In the genomic region with DNA sequence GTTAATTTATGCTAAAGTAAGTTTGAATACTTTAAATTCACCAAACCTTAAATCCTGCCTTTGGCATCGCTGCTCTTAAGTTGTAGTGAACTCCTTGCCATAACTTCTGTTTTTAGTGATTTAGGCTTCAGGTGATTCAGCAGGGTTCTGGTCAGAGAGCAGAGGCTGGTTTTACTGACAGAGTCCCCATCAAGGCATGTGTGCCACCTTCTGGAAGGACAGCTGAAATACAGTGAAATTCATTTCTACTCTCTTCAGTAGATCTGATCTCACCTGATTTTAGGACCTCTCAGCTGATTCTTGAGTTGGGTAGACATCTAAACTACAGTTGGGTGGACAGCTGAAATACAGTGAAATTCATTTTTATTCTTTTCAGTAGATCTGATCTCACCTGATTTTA, we compare ENCODE assay signal across 18 mouse cellular contexts.
DNase-seq lines count a peak whose midpoint lies in the region; ATAC-seq and TF ChIP-seq lines count a peak whose summit lies in the region.
"Had no signal": no experiment of that assay in that cellular context is flagged by ENCODE, and none has a peak within 500 bp of the region (broad histone marks: within the 10 kb centered on the region; RNA-seq: fewer than 3 reads in every experiment).

No protein-coding gene starts in this region.

- TF ChIP-seq CTCF in heart, postnatal 0 days (IDR thresholded peaks at IDR 0.05; ENCODE audit: low read depth) = peak; percentile 58

- no peak overlapping the region for H3K4me3 ChIP-seq in heart, postnatal 0 days (ENCODE audit: low read depth, low read length)
- H3K4me3 ChIP-seq: embryonic facial prominence, embryonic 12.5 days; midbrain, embryonic 10.5 days; neural tube, embryonic 15.5 days; stomach, embryonic 15.5 days had no signal

- ATAC-seq in cerebellum, adult (ENCODE audit: insufficient number of reproducible peaks, low FRiP score, low TSS enrichment) = 0 out of 2 replicates have a peak, but pooled peaks have one; percentile 26
- no peak for ATAC-seq in heart, postnatal 0 days (ENCODE audit: insufficient read depth, low read depth)
- ATAC-seq: Patski had no signal

- intact Hi-C loops in heart, postnatal 36 days (cut with DNase I) = no loop called here

- 44% methylated on average over 1 of the region's 1 CpGs for WGBS in heart, postnatal 0 days

- no peak for DNase-seq in cerebellum, adult 8-10 months
- DNase-seq in heart, postnatal 0 days (ENCODE audit: low spot score) = peak; percentile 15
- DNase-seq in heart, postnatal 36 days = no peak
- DNase-seq in layer of hippocampus, adult 9-11 months = peak; percentile 9
- no peak for DNase-seq in layer of hippocampus, adult 8-10 months (ENCODE audit: low spot score in 2 of 2)
- DNase-seq in ES-CJ7 (ENCODE audit: low read depth, low spot score) = peak; percentile 8
- DNase-seq in adrenal gland, adult (ENCODE audit: inconsistent age in 2 of 2, low spot score in 1 of 2) = no peak
- DNase-seq: cerebellum, adult 9-10 months; gastrocnemius, postnatal 36 days; kidney, adult 11 months had no signal

- no peak overlapping the region for H3K27ac ChIP-seq in heart, postnatal 0 days (ENCODE audit: low read depth)
- H3K27ac ChIP-seq: embryonic facial prominence, embryonic 12.5 days; hindbrain, embryonic 14.5 days; midbrain, embryonic 10.5 days; neural tube, embryonic 15.5 days; stomach, embryonic 15.5 days had no signal

- H3K9ac ChIP-seq in heart, postnatal 0 days (replicated peaks; ENCODE audit: low read depth, low read length) = no peak overlapping the region
- H3K9ac ChIP-seq: embryonic facial prominence, embryonic 12.5 days; hindbrain, embryonic 14.5 days; neural tube, embryonic 15.5 days; stomach, embryonic 15.5 days had no signal

- H3K27me3 ChIP-seq in heart, postnatal 0 days (ENCODE audit: control insufficient read depth, insufficient read depth, low read length) = no peaks in the 10 kb centered on the region
- H3K27me3 ChIP-seq: embryonic facial prominence, embryonic 12.5 days; neural tube, embryonic 15.5 days; stomach, embryonic 15.5 days had no signal

- no peak for TF ChIP-seq EP300 in heart, postnatal 0 days (IDR thresholded peaks at IDR 0.05; ENCODE audit: low read depth)

- H3K4me2 ChIP-seq in heart, postnatal 0 days (ENCODE audit: low read depth, low read length) = no peak overlapping the region
- H3K4me2 ChIP-seq: embryonic facial prominence, embryonic 12.5 days; hindbrain, embryonic 14.5 days; liver, embryonic 11.5 days; neural tube, embryonic 15.5 days; stomach, embryonic 15.5 days had no signal

- H3K9me3 ChIP-seq in heart, postnatal 0 days (replicated peaks; ENCODE audit: control insufficient read depth, low read length) = no peaks in the 10 kb centered on the region
- H3K9me3 ChIP-seq: embryonic facial prominence, embryonic 12.5 days; midbrain, embryonic 10.5 days; neural tube, embryonic 15.5 days; stomach, embryonic 15.5 days had no signal

- no peaks in the 10 kb centered on the region for H3K4me1 ChIP-seq in heart, postnatal 0 days (ENCODE audit: control insufficient read depth, insufficient read depth)
- H3K4me1 ChIP-seq: embryonic facial prominence, embryonic 12.5 days; midbrain, embryonic 10.5 days; neural tube, embryonic 15.5 days; stomach, embryonic 15.5 days had no signal

- no peaks in the 10 kb centered on the region for H3K36me3 ChIP-seq in heart, postnatal 0 days (replicated peaks; ENCODE audit: control insufficient read depth, insufficient read depth, low read length)
- H3K36me3 ChIP-seq: embryonic facial prominence, embryonic 12.5 days; midbrain, embryonic 10.5 days; neural tube, embryonic 15.5 days; stomach, embryonic 15.5 days had no signal

Comparison
In these comparisons a context has a peak if more than half of its experiments do, and no peak if none do; other contexts are left out.
1. DNase-seq: peak in heart, postnatal 0 days (single experiment), layer of hippocampus, adult 9-11 months (single experiment) and ES-CJ7 (single experiment); none in cerebellum, adult 8-10 months (single experiment), heart, postnatal 36 days (0 of 2), layer of hippocampus, adult 8-10 months (0 of 2) and adrenal gland, adult (0 of 2).